Mouse (Mus musculus) forebrain, embryonic 15.5 days (tissue): ENCODE measurements around the gene Fer1l4. TPM values are rescaled to one million over a fixed set of nuclear protein-coding genes. Genes with fewer than 3 reads are reported as not detected.

Experiments used
- ATAC-seq: fragments of 200-750 bp; cut with Nextera tagmentation; replicated peaks from 2 replicates; pipeline ENCODE4 v1.8.0; 2017; ENCODE audit warnings: mild to moderate bottlenecking, moderate TSS enrichment, moderate library complexity
- H3K27ac ChIP-seq: fragments of 300-500 bp; sonication (generic); replicated peaks from 2 replicates; pipeline ENCODE4 v1.5.1; 2015; ENCODE audit warnings: mild to moderate bottlenecking, inconsistent platforms
- H3K27me3 ChIP-seq: fragments of 300-500 bp; sonication (generic); 2 replicates; pipeline ENCODE4 v1.6.1; 2015; ENCODE audit warnings: inconsistent platforms
- H3K36me3 ChIP-seq: fragments of 300-500 bp; sonication (generic); 2 replicates; pipeline ENCODE4 v1.6.1; 2015; ENCODE audit warnings: mild to moderate bottlenecking, inconsistent platforms
- H3K4me1 ChIP-seq: fragments of 300-500 bp; sonication (generic); 2 replicates; pipeline ENCODE4 v1.6.1; 2015; ENCODE audit warnings: inconsistent platforms
- H3K4me2 ChIP-seq: fragments of 300-500 bp; sonication (generic); replicated peaks from 2 replicates; pipeline ENCODE4 v1.6.1; 2015; ENCODE audit warnings: mild to moderate bottlenecking, inconsistent platforms
- H3K4me3 ChIP-seq: fragments of 300-500 bp; sonication (generic); 2 replicates; pipeline ENCODE4 v1.5.1; 2015; ENCODE audit warnings: mild to moderate bottlenecking, inconsistent platforms
- H3K9ac ChIP-seq: fragments of 300-500 bp; sonication (generic); replicated peaks from 2 replicates; pipeline ENCODE4 v1.6.1; 2015; ENCODE audit warnings: mild to moderate bottlenecking, inconsistent platforms
- H3K9me3 ChIP-seq: fragments of 300-500 bp; sonication (generic); 2 replicates; pipeline ENCODE4 v1.6.1; 2016; ENCODE audit warnings: inconsistent platforms
- WGBS: fragments of 180-500 bp; shearing (Covaris S2); methylation state at CpG from one replicate; pipeline ENCODE4 v1.1.7; 2015; ENCODE audit warnings: mixed read lengths; 5-methylcytosine and 5-hydroxymethylcytosine counted together
- polyA plus RNA-seq: library from polyadenylated mRNA; unstranded; fragments of >200 nt; fragmentation: Nextera tagmentation; extraction: Ambion mirVana; gene quantifications from 2 replicates; pipeline ENCODE4 v1.2.1, GENCODE M21; 2015

Gene Fer1l4
- polyA plus RNA-seq, 1 experiment from 2014 or later: not detected

DNA sequence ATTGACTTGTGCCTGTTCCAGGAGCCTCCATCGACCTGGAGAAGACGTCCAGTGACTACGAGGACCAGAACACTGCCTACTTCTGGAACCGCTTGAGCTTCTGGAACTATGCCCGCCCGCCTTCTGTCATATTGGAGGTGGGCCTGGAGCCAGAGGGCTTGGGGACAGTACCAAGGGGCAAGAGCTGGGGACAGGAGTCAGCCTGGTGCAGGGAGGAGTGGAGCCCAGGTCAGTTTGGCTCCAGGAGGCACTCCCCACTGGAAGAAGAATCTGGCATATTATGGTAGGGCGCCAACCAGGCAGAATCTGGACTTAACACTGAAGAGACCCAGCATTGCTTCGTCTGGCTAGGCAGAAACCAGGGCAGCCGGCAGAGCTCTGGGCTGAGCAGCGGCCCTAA, 15.2 kb upstream of the Fer1l4 start:
- Histone ChIP-seq H3K4me2 (no peak overlapping the region), H3K36me3 (peaks cover 37% of the 10 kb centered on the region), H3K9me3 (no peaks in the 10 kb centered on the region), H3K4me1 (peaks cover 11% of the 10 kb centered on the region), H3K4me3 (no peak overlapping the region), H3K9ac (no peak overlapping the region), H3K27me3 (no peaks in the 10 kb centered on the region), H3K27ac (no peak overlapping the region)
- ATAC-seq: no peak
- WGBS: 90% methylated on average over 10 of the region's 10 CpGs

DNA sequence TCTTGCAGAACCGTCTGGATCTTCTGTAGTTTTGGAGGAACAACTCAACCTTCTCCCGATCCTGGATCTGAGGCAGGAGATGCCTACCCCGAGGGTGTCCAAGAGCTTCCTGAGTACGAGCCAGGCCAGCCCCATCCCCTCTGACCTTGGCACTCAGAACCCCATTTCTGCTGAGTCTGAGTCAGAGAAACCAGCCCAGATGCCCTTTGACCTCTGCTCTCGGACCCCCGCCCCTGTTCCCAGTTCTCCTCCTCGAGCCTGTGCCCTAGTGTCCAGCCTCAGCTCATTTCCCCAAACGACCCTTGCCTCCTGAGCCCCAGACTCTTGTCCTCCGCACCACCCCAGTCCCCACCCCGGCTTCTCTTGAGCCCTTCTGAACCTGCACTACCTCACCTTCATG, 13.4 kb upstream of the Fer1l4 start:
- Histone ChIP-seq H3K4me3 (peak overlapping the region; percentile 76), H3K4me2 (peak overlapping the region; percentile 91), H3K9ac (peak overlapping the region; percentile 79; the same call in 1 of the 2 replicates), H3K4me1 (peaks cover 11% of the 10 kb centered on the region), H3K36me3 (peaks cover 22% of the 10 kb centered on the region), H3K9me3 (no peaks in the 10 kb centered on the region), H3K27ac (no peak overlapping the region), H3K27me3 (no peaks in the 10 kb centered on the region)
- WGBS: 35% methylated on average over 10 of the region's 10 CpGs
- no peak for ATAC-seq

DNA sequence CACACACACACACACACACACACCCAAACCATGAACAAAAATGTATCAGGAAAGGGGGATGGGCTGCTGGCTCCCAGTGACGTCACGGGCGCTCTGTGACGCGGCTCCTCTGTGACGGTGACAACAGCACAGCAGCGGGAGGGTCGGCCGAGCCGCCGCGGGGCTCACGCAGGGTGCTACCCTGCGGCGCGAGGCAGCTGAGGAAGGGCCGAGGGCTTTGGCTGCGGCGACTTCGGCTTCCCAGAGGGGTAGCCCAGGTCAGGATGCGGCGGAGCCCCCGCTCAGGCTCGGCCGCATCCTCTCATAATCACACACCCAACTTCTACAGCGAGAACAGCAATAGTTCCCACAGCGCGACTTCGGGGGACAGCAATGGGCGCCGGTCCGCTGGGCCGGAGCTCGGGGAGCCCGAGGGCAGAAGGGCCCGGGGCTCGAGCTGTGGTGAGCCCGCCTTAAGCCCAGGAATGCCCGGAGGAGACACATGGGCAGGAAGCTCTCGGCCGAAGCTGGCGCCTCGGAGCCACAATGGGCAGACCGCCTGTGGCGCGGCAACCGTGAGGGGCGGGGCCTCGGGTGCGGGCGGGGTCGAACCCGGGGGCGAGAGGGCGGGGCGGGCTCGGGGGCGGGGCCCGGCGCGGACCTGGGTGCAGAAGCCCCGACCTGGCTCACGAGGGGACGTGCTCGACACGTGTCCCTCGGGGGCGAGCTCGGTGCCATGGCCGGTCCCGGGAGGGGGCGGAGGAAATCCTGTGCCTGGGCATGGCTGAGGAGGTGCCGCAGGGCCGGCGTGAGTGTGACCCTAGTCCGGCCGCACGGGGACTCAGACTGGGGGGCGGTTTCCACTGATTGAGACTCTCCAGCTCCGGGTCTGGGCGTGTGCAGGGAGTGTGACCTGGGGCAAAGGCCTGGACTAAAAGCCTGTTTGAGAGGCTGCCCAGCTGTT, 12.6 kb upstream of the Fer1l4 start, which contains the start of gene Spag4:
TSS of gene Spag4 (plus strand) at position 77 of the 943 bp plus-strand sequence.
- ATAC-seq: peak; percentile 82
- no peaks in the 10 kb centered on the region for H3K9me3 ChIP-seq
- peak within 1 kb of the TSS; percentile 91 for H3K4me2 ChIP-seq
- peak within 1 kb of the TSS; percentile 84 for H3K27ac ChIP-seq
- peaks cover 14% of the 10 kb centered on the region for H3K36me3 ChIP-seq
- H3K4me3 ChIP-seq: peak within 1 kb of the TSS; percentile 76
- peak within 1 kb of the TSS; percentile 79 for H3K9ac ChIP-seq
- under 1% methylated on average over 81 of the region's 81 CpGs for WGBS
- no peaks in the 10 kb centered on the region for H3K27me3 ChIP-seq
- peaks cover 11% of the 10 kb centered on the region for H3K4me1 ChIP-seq

DNA sequence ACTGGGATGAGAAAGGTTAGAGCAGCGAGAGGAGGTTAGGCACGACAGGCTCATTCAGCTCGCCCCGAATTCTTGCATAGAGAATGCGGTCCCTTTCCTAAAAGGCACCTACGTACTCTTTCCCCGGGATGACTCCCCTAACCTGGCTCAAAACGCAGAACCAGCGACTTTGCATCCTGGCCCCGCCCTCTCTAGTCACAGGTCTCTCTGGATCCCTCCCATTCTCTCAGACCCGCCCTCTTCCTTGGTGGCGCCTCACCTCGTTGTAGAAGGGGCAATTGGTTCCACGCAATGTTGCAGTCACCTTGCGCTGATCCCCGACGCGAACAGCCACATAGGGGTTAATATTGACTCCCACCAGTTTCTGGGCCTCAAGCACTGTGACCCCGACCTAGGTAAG, 4.8 kb downstream of the Fer1l4 start:
- no peaks in the 10 kb centered on the region for H3K36me3 ChIP-seq
- ATAC-seq: no peak
- H3K27me3 ChIP-seq: no peaks in the 10 kb centered on the region
- H3K4me2 ChIP-seq: no peak overlapping the region
- H3K9ac ChIP-seq: no peak overlapping the region
- no peak overlapping the region for H3K4me3 ChIP-seq
- H3K9me3 ChIP-seq: no peaks in the 10 kb centered on the region
- H3K4me1 ChIP-seq: no peaks in the 10 kb centered on the region
- 9% methylated on average over 19 of the region's 19 CpGs for WGBS
- H3K27ac ChIP-seq: no peak overlapping the region

DNA sequence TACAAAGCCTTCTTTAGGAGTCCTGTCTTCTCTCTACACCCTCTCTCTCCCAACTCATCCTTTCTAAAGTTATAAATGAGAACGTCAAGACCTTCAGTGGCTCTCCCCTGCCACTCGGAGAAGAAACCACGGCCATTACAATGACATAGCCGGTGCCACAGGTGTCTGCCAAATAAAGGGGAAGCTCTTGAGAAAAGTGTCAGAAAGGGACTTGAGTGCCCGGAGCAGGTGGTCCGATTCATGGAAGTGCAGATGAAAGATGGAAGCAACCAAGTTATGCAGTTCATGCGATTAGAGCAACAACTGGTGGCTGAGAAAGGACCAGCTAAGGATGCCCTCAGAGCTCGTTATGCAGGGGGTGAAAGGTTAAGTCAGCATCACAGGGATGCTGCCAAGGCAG, 9.8 kb downstream of the Fer1l4 start:
- 79% methylated on average over 8 of the region's 8 CpGs for WGBS
- Histone ChIP-seq H3K9me3 (no peaks in the 10 kb centered on the region), H3K4me2 (no peak overlapping the region), H3K27me3 (no peaks in the 10 kb centered on the region), H3K27ac (no peak overlapping the region), H3K36me3 (no peaks in the 10 kb centered on the region), H3K9ac (no peak overlapping the region), H3K4me3 (no peak overlapping the region), H3K4me1 (no peaks in the 10 kb centered on the region)
- ATAC-seq: no peak

DNA sequence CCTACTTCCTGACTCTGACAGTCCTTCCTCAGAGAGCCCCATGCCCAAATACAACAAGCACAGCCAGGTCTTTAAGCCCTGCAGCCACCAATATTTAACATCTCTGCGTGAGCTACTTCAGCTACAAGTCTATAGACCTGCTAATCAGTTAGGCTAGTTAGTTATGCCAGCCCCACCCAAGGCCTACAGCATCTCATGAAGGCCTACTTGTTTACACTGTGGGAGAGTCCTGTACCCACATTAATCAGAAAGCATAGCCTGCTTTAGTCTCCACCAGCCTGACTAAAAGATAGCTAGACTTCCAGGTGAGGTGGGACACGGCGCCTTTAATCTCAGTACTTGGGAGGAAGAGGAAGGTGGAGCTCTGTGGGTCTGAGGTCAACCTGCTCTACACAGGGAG, 13.4 kb downstream of the Fer1l4 start:
- WGBS: 98% methylated on average over 3 of the region's 3 CpGs
- H3K4me3 ChIP-seq: no peak overlapping the region
- no peak for ATAC-seq
- H3K36me3 ChIP-seq: no peaks in the 10 kb centered on the region
- H3K4me2 ChIP-seq: no peak overlapping the region
- no peak overlapping the region for H3K27ac ChIP-seq
- no peak overlapping the region for H3K9ac ChIP-seq
- H3K9me3 ChIP-seq: no peaks in the 10 kb centered on the region
- no peaks in the 10 kb centered on the region for H3K27me3 ChIP-seq
- no peaks in the 10 kb centered on the region for H3K4me1 ChIP-seq

DNA sequence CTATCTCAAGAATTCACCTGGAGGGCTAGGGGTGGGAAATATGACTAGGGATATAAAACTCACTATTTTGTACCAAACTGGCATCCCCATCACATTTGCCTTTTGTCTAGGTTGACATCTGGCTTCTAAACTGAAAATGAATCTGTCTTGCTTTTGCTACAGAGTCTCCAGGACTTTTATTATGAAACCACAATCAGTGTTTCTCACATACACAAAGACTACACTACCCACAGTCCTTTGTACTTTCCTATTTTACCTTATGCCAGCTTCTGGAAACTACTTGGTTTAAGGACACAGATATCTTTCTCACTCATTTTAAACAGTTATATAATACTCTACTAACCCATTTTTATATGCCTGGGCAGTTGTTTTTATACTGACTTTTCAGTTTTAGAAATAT, 27.3 kb downstream of the Fer1l4 start:
- no peaks in the 10 kb centered on the region for H3K4me1 ChIP-seq
- H3K36me3 ChIP-seq: no peaks in the 10 kb centered on the region; the same call in 1 of the 2 replicates
- no peak overlapping the region for H3K9ac ChIP-seq
- H3K9me3 ChIP-seq: no peaks in the 10 kb centered on the region
- no peaks in the 10 kb centered on the region for H3K27me3 ChIP-seq
- H3K4me2 ChIP-seq: no peak overlapping the region
- no peak overlapping the region for H3K27ac ChIP-seq
- ATAC-seq: no peak
- H3K4me3 ChIP-seq: no peak overlapping the region

GRCm38 (mm10) chr2:156021765-156022164, 31.0 kb downstream of the Fer1l4 start:
- Histone ChIP-seq H3K9me3 (no peaks in the 10 kb centered on the region), H3K27ac (no peak overlapping the region), H3K27me3 (no peaks in the 10 kb centered on the region), H3K4me2 (no peak overlapping the region), H3K4me3 (no peak overlapping the region), H3K9ac (no peak overlapping the region), H3K4me1 (no peaks in the 10 kb centered on the region), H3K36me3 (peaks cover 35% of the 10 kb centered on the region)
- ATAC-seq: no peak
- WGBS: 89% methylated on average over 2 of the region's 2 CpGs

GRCm38 (mm10) chr2:156021219-156021618, 31.5 kb downstream of the Fer1l4 start:
- H3K27me3 ChIP-seq: no peaks in the 10 kb centered on the region
- no peaks in the 10 kb centered on the region for H3K4me1 ChIP-seq
- no peak overlapping the region for H3K4me3 ChIP-seq
- no peaks in the 10 kb centered on the region for H3K9me3 ChIP-seq
- H3K4me2 ChIP-seq: no peak overlapping the region
- ATAC-seq: no peak
- 91% methylated on average over 8 of the region's 8 CpGs for WGBS
- H3K36me3 ChIP-seq: peaks cover 41% of the 10 kb centered on the region
- no peak overlapping the region for H3K27ac ChIP-seq
- no peak overlapping the region for H3K9ac ChIP-seq

GRCm38 (mm10) chr2:156018106-156018505, 34.6 kb downstream of the Fer1l4 start:
- peaks cover 72% of the 10 kb centered on the region for H3K36me3 ChIP-seq
- no peaks in the 10 kb centered on the region for H3K27me3 ChIP-seq
- no peak overlapping the region for H3K27ac ChIP-seq
- no peak overlapping the region for H3K4me2 ChIP-seq
- no peak for ATAC-seq
- no peak overlapping the region for H3K9ac ChIP-seq
- no peak overlapping the region for H3K4me3 ChIP-seq
- H3K4me1 ChIP-seq: no peaks in the 10 kb centered on the region
- no peaks in the 10 kb centered on the region for H3K9me3 ChIP-seq
- 88% methylated on average over 3 of the region's 3 CpGs for WGBS

DNA sequence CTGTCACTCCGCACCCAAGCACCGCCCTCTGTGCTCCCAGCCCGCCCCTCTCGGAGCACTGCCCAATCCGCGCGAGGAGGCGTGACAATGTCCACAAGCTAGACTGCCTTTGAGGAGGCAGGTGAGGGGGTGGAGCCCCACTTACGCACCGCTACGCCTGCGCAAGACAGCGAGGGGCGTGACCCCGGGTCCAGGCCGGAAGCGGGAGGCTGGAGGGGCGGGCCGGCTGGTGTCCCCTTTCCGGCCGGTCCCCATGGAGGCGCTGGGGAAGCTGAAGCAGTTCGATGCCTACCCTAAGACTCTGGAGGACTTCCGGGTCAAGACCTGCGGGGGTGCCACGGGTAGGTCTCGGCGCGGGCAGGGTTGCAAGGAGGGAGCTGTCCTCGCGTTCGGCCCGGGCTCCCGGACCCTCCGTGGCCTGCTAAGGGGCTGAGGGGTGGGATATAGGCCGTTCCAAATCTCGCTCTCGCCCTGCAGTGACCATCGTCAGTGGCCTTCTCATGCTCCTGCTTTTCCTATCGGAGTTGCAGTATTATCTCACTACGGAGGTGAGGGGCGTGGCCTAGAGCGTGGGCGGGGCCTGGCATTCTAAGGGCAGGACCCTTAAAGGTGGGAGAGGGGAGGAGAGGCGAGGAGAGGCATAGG, 44.7 kb downstream of the Fer1l4 start, which contains the start of the genes 6430550D23Rik and Ergic3:
TSS of gene 6430550D23Rik (minus strand) at position 90 of the 645 bp plus-strand sequence.
TSS of gene Ergic3 (plus strand) at position 158 of the 645 bp plus-strand sequence.
- Histone ChIP-seq H3K9me3 (no peaks in the 10 kb centered on the region), H3K4me1 (peaks cover 12% of the 10 kb centered on the region), H3K36me3 (peaks cover 31% of the 10 kb centered on the region), H3K4me2 (peak within 1 kb of the TSS; percentile 67), H3K9ac (peak within 1 kb of the TSS; percentile 80), H3K27ac (peak within 1 kb of the TSS; percentile 77), H3K4me3 (peak within 1 kb of the TSS; percentile 78), H3K27me3 (no peaks in the 10 kb centered on the region)
- WGBS: under 1% methylated on average over 45 of the region's 45 CpGs
- ATAC-seq: peak; percentile 99

DNA sequence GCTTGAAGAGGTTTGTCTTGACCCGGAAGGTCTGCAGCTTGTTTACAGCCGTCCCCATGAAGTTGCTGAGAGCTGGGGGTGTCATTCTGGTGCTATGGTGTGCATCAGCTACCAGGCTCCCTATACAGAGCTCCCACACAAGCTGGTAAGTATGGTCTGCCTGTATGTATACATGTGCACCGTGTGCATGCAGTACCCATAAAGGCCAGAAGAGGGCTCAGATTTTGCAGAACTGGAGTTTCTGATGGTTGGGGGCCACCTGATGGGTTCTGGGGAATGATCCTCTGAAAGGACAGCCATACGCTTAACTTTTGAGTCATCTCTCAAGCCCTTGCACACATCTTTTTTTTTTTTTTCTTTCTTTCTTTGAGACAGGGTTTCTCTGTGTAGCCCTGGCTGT, 47.4 kb downstream of the Fer1l4 start:
- 87% methylated on average over 4 of the region's 4 CpGs for WGBS
- no peak overlapping the region for H3K4me2 ChIP-seq
- H3K9me3 ChIP-seq: no peaks in the 10 kb centered on the region
- H3K9ac ChIP-seq: no peak overlapping the region
- H3K27me3 ChIP-seq: no peaks in the 10 kb centered on the region
- no peak overlapping the region for H3K27ac ChIP-seq
- peaks cover 8% of the 10 kb centered on the region for H3K36me3 ChIP-seq
- no peak for ATAC-seq
- no peak overlapping the region for H3K4me3 ChIP-seq
- peaks cover 12% of the 10 kb centered on the region for H3K4me1 ChIP-seq
